Mouse (Mus musculus) adrenal gland, postnatal 10 days (tissue): ENCODE data around the gene Eps15. TPM values are rescaled to one million over a fixed set of nuclear protein-coding genes. Genes with fewer than 3 reads are reported as not detected.
A peak's percentile ranks its signal among the peaks of the same experiment; 100 is the strongest.

Source experiments
- DNase-seq: peaks from one replicate; pipeline ENCODE4 v3.0.0; 2021; ENCODE audit warnings: mixed read lengths
- total RNA-seq, 2 experiments: library from RNA; stranded (reverse); gene quantifications; 2 replicates each; pipeline ENCODE4 v1.2.3; 2021

Gene Eps15
- total RNA-seq, 2 experiments from 2014 or later = 59.2 to 60.8 TPM

GRCm38 (mm10) chr4:109433641-109434040 lies 153.6 kb downstream of the Eps15 start:
- DNase-seq = peak; percentile 75

GRCm38 (mm10) chr4:109434256-109434655 lies 154.2 kb downstream of the Eps15 start:
- DNase-seq = no peak

Other genes starting within 250 kb of the Eps15 start
- 100 to 1,000 TPM; 149 to 153 TPM for gene Osbpl9, start 78.0 kb upstream of the Eps15 start, total RNA-seq
- gene Calr4, start 45.8 kb upstream of the Eps15 start, total RNA-seq = 1 to 10 TPM in 1 of 2 experiments, under 1 TPM in 1; 0.90 to 1.8 TPM
- gene Ttc39a, start 126.4 kb downstream of the Eps15 start, total RNA-seq = 1 to 10 TPM; 5.3 to 5.8 TPM
- gene Rnf11, start 204.5 kb downstream of the Eps15 start, total RNA-seq = 100 to 1,000 TPM; 115 to 119 TPM